Mouse (Mus musculus) adrenal gland, postnatal 14 days (tissue): Measurements from ENCODE around the gene Ppp1r9a. TPM values are rescaled to one million over a fixed set of nuclear protein-coding genes. Genes with fewer than 3 reads are reported as not detected.

Experiments
- DNase-seq: peaks from one replicate; pipeline ENCODE4 v3.0.0; 2021; ENCODE audit warnings: mixed read lengths
- total RNA-seq: library from RNA; stranded (reverse); gene quantifications from 2 replicates; pipeline ENCODE4 v1.2.3, GENCODE M21; 2021

Ppp1r9a gene
- total RNA-seq, 1 experiment from 2014 or later = 39.6 TPM

DNA sequence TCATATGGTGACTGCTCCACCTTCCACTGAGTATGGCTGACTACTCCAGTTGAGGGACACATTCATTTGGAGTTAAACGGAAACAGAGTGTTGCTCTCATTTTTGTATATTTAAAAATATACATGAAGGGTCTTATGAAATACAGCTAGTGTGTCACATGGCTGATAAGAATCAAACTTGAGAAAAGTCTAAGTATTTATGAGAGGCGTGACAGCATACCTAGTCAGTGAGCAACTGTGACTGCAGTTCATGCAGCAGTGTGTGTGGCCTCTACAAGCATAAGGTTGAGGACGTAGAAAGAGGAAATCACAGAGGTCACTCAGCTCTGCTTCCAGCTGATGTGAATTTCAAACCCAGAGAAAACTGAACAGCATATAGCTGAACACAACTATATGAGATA, 145.3 kb downstream of the Ppp1r9a start:
- no peak for DNase-seq

DNA sequence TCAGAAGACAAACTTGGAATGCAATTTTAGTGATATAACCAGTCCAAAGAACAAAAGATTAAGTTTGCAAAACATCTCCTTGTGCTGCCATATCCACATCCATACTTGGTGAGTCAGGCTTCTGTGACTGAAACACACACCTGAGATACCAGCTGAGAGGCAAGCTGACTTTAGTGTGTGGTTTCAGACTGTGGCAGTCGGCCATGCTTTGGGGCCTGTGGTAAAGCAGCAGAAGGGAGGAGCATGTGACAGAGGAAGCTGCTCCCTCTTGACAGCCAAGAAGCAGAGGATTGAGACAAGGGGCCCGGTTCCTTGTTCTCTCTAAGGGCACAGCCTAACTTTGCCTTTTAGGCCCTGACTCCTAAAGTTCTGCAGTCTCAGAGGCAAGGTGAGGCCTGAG, 149.6 kb downstream of the Ppp1r9a start:
- DNase-seq = no peak

DNA sequence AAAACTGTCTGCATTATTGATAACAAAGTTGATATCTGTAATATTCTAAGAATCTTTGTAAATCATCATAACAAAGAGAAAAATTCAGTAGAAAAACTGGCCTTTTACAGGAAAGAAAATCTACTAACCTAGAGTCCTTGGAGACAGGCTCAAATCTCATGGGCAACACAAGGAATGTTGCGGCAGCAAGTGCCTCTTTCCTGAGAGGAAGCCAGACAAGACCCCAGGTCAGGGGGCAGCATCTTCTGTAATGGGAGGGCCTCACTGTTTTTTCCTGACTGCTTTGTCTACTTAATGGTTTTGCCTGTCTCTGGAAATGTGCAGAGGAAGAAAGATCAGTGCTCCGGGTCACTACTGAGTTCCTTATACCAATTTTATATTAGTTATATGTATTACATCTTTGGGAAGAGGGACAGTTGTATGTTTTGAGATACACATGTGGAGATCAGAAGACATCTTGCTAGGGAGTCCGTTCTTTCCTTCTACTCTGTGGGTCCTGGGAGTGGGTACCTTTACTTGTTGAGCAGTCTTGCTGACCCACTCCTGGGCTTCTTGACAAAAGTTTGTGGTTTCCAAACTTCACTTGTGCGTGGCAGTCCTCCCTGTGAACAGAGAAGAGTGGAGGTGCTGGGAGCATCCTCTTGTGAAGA, 151.9 kb downstream of the Ppp1r9a start:
- no peak for DNase-seq

DNA sequence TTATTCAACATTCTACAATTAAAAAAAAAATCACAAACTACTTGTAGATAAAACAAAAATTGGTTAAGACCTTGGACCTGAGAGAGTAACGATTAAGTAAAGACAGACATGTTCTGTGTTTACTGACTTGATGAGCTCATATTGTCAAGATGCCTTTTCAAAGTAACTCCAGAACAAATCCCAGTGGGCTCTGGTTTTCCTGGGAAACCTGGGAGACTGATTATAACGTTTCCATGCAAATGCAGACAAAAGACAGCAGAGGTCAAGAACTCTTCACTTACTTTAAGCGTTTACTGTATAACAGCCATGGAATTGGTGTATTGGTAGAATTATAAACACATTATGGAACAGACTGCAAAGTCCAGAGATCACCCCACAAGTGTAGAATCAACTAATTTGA, 172.0 kb downstream of the Ppp1r9a start:
- DNase-seq = no peak

DNA sequence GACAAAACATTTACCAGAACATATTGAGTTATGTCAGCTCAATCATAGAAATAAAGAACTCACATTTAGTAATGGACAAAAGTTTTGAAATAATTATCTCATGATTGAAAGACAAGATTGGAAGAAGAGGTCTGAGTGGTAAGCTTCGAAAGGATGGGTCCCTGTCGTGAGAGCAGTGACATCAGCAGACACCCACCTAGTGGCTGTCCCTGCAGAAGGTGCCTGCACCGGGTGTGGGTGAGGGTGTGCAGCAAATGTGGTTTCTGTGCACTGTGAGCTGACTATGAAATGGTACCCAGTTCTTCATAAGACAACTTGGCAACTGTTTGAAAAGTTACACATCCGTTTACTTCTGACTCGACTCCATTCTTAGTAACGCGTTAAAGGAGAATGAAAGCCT, 173.0 kb downstream of the Ppp1r9a start:
- no peak for DNase-seq

DNA sequence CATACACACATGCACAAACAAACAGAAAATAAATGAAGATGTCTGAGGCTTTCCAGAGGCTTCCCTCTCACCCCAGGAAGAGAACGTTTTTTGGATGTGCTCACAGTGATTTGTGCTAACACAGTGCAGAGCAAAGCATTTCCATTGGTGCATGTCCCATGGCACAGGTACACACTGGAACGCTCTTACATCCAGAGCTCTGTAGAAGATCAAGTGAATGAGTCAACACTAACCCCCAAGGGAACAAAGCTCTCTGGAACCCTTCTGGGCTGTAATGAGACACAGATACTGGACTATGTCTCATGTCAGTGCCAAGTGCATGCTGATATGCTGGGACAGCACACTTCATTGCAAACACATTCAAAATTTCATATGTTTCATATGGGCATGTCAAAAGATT, 175.3 kb downstream of the Ppp1r9a start:
- no peak for DNase-seq

DNA sequence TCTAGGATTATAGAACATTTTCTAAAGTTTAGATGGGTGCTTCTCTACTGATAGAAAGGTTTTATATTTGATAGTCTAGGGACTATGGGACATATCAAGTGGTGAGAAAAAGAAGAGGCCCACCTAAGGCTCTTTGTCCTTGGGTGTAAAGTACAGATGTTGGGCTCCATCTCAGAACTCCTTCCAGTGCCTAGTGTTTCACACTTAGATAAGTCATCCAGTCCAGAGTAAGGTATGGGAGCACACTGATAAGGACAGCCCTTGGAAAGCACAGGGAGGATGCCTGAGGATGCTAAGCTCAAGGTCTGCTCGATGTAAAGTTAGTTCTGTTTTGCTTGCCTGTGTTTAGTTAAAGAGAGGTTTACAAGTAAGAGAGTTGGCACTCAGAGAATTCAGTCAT, 176.4 kb downstream of the Ppp1r9a start:
- DNase-seq = no peak

DNA sequence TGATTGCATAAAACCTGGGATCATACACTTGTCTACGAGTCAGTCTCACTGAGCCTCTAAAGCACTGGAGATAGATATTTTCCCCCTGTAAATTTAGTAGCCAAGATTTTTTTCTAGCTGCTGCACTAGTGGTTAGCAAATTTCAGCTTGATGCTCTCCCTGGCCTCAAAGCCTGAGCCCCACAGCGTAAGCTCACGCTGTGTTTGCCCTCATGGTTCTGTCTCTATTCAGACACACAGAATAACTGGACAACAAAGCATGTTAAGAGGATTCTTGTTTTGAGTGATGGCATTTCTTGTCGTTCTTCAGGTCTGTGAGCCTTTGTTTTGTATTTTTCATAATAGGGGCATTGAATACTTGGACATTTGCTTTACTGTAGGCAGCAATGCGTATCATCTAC, 177.4 kb downstream of the Ppp1r9a start:
- DNase-seq = no peak

DNA sequence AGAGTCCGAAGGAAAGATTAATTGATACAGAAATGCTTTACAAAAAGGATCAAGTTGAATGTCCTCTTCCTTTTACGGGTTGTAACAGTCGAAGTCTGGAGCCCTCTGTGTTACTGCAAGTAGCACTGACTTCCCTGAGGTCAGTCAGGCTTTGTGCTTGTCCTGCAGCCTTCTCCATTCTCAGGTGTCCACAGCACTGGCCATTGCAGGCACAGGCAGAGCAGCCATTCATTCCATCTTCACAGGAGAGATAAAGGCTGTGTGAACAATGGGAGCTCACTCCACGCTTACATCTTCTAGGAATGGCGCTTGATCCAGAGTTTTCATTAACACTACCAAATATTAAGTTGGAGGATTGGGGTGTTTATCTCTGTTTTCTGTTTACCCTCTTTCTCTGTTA, 177.8 kb downstream of the Ppp1r9a start:
- DNase-seq = no peak

DNA sequence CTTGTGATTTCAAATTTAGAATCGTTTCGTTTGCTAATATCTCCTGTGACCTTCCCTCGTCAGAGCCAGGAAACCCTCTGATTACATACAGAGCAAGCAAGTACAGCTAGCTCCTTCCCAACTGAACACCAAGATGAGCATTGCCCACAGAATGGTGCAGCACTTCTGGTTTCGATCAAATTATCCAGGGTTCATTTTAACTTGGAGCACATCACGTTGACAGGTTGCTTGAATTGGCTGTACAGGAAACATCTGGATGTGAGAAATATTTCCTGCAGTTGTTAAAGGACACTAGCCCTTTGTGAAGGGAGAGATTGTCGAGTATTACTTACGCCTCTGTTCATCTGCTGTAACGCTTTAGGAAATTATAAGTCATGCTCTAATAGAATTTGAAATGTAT, 178.4 kb downstream of the Ppp1r9a start:
- no peak for DNase-seq

DNA sequence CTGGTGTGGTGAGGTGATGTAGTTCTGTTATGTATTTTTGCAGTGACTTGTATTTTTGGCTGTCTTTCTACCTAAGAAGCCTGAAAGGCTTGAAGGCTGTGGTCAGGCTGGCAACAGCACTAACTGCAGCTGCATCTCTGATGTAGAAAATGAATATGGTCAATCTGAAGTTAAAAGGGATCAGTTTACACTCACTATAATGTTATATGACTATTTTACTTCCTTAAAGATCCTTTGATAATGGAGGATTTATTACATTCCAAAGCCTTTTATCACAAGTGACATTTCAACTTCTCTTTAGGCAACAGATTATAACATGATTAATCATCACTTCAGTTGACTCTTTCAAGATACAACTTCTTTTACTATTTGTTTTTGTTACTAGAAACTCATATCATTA, 179.4 kb downstream of the Ppp1r9a start:
- no peak for DNase-seq

DNA sequence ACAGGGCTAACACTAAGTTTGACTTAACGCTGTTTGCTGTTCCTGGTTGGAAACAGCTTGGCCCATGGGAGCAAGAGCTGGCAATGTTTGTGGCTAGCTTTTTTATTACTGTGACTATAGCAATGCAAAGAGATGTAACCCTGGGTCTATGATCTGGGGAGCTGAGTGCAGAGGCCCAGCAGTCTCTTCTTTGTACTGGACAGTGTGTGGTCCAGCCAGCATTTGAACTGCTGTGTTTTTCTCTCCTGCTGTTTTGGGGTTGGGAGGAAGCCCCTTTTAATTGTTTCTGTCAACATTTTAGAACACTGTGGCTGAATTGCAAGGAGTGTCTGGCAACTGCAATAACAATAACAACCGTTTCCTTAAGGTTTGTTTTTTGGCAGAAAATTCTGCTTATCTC, 180.0 kb downstream of the Ppp1r9a start:
- no peak for DNase-seq

DNA sequence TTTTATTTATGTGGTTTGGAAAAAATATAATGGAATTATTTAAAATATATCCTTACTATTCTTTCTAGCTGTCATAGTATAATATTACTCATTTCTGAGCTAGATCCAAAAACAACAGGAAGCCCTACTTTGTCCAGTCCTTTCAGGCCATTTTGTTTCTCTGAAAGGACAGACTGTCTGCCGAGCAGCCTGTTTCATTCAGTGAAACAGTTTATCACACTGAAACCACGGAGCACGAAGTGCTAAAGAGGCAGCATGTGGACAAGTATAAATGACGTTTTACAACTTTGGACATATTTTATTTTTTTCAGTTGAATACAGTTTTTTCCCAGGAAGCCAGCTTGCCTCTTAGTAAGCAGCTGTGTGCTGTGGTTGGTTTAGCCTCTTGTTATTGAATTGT, 181.2 kb downstream of the Ppp1r9a start:
- DNase-seq = no peak

DNA sequence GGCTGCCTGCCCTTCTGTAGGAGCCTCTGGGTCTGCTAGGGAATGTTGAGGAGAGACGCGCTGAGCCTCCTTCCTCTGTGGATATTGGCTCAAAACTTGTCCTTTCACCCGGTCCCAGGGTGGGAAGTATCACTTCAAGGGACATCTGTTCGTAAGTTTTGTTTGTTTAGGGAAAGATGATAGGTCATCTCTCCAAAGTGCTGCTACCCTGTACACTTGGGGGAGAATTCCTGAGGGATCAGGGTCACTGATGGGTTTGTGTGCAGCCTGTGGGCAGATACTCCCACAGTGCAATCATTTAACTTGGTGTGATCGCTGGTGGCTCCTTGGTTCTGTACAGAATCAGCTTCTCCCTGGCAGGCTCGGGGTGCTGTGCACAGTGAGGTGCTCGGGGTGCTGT, 189.2 kb downstream of the Ppp1r9a start:
- no peak for DNase-seq

DNA sequence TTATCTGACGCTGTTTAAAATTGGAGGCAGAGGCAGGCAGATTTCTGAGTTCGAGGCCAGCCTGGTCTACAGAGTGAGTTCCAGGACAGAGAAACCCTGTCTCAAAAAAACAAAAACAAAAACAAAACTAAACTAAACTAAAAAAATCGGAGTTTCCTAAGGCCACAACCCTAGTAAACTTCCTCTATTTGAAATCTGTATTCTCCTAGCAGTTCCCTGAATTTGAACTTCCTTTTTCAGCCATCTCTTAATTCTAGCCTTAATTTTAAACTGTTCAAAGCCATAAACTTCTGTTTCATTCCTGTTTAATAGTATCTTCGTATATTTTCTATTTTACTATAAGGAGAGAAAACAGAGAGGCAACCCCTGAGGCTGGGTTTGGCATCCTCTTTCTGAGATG, 190.1 kb downstream of the Ppp1r9a start:
- DNase-seq = no peak

DNA sequence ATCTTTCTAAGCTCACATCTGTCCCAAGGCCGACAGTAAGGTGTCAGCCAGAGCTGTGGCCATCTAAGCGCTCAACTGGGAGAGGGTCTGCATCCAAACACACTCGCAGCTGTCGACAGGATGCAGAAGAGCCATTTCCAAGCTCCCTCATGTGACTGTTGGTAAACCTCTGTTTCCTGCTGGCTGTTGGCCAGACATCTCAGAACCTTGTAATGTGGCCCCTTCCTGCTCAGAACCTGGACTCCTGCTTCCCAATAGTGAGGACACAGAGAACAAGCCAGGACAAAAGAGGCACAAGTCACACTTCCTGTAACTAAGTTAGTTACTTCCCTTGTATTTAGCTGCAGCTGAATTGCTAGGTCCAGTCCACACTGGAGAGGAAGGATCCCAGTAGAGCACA, 190.8 kb downstream of the Ppp1r9a start:
- DNase-seq = peak; percentile 63

DNA sequence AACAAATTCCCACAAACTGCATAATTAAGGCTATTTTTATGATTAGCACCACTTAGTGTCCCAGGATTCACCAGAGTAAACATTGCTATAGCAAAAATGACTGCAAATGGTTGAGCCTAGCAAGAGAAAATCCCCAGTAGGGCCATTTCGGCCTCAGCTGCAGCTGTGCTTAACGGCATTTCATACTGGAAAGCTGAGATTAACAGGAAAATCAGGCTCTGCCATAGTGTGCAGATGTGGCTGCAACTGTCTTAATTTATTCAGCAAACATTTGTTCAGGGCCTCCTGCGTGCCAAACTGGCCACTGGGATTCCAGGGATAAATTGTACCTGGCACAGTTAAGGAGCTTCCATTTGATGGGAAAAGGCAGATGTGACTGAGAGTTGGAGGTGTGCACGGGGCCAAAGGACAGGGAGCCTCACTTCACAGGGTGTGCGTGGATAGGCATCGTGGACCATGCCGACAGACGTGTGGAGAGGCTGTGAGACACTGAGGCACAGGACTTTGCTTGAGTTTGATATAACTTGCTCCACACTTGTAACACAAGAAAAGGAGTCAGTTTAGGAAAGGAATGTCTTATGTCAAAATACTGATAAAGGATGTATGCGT, 192.8 kb downstream of the Ppp1r9a start:
- no peak for DNase-seq

DNA sequence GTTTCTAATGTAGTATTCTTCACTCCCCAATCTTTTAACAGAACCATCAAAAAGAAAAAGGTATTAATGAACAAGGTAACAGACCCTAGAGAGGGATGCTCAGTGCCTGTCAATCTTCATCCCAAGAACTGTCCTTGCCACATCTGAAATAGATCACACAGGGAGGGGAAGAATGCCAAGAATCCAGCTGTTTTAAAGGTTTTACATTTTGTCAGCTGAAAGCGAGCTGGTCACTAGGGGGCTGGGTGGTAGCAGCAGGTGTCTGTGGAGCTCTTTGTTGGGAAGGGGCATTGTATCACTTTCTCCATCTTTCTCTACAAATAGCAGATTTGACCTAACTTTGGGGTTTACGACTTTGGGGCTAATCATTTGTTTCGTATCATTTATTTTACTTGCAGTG, 194.6 kb downstream of the Ppp1r9a start:
- DNase-seq = no peak

DNA sequence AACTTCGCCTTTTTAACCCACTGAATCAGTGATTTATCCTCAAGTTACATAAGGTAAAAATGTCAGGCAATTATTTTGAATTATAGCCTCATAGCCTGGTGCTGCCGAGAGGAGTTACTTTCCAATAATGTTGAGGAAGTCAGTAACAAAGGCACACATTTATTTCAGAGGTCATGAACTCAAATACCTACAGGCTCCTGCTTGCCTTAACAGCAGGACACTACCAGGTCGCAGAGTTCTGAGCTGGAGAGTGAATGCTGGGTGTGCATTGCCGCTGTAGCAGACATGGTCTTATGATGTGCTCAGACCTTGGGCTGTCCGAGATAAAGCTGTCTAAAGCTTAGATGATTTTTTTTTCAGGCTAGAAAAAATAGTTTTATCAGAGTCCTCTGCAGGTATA, 196.6 kb downstream of the Ppp1r9a start:
- no peak for DNase-seq

DNA sequence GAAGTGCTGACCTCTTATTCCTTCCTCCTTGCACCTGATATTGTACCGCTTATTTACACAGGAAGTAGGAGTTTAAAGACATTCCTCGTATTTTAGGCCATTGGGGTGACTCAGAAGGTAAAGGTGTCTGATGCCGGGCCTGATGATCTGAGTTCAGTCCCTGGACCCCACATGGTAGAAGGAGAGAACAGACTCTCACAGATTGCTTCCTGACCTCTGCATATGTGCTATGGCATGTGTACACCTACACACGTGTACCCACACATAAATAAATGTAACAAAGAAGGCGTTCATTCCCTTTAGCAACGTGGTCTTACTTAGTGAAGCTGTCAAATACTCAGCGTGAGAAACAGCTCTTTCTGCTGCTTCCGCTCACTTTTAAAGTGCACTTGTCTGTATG, 197.1 kb downstream of the Ppp1r9a start:
- no peak for DNase-seq

DNA sequence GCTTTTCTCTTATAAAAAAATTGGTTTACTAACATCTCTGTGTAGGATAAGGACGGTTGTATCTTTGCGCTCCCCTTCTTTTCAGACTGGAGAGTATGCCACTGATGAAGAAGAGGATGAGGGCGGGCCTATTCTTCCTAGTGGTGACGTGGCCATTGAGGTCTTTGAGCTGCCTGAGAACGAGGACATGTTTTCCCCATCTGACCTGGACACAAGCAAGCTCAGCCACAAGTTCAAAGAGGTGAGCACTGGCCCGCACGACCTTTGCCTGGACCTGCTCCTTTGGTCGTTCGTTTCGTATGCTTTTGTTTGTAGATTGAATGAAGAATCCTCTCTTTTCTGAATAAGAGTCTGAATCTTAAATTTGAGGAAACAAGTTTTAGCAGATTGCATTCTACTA, 197.6 kb downstream of the Ppp1r9a start:
- no peak for DNase-seq

DNA sequence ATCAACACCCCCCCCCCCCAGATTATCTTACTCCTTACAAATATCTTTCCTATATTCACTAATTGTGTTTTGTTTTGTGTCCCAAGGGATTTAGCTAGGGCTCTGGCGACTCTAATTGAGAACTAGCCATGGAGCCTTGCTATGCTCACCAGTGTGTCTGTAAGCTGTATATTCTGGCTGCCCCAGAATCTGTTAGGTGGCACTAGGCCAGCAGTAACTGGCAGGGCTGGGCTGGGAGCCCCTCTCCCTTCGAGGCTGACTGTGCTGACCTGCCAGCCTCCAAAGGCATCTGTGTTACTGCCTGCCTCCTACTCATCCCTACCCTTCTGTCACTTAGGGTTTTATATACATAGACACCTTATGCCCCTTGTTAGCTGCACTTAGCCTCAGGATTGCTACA, 200.0 kb downstream of the Ppp1r9a start:
- no peak for DNase-seq

DNA sequence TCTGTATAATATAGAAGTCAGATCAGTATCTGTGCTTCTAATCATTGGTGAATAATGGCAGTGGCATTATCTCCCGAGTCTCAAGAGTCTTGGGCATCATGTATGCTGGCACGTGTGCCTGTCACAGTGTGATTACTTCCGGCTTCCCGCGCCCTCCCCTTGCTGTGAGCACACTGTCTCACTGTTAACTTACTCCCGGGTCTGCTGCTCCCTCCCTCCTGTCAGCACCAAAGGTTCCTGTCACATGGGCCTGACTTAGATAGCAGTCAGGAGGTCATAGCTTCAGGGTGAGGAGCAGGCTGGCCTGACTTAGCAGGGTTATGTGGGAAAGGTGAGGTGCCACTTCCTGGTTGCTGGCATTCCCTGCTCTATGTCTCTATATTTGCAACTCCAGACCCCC, 201.1 kb downstream of the Ppp1r9a start:
- peak; percentile 28 for DNase-seq

DNA sequence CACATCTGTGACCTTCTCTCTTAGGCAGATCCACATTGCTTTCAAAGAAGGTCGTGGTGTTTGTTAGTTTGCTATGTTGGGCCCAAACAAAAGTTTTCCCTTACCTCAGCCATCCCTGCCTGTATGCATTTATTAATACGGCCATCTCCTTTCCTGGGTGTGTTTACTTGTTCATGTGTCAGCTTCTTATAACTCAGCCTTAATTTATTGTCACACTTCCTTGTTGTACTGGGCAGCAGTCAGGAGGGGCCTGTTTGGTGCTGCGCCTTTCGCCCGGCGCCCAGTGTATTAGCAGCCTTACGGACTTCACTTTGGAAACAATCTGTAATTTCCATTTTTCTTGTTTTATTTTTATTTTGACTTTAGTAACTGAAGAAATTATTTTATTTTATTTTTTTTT, 201.5 kb downstream of the Ppp1r9a start:
- DNase-seq = no peak

DNA sequence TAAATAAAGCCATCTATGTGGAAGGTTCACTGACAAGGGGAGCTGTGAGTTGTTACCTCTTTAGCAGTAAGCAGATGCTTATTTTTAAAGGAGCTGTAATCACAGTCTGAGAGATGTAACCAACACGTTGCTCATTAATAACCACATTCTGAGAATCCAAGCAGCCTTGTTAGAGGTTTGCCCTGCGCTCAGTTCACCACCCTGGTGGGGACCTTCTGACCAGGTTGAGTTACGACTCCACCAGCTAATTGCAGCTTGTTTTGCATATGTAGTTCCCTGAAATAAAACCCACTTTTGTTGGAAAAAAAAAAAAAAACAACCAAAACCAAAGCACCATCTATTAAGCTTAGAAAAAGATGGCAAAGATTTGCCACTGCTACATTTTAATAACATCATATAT, 205.8 kb downstream of the Ppp1r9a start:
- no peak for DNase-seq
